Mouse (Mus musculus) heart, adult 2 months (tissue): ENCODE results near the gene Phf1. TPM values are rescaled to one million over a fixed set of nuclear protein-coding genes. Genes with fewer than 3 reads are reported as not detected.
"Not testable (repeated sequence)": the region's sequence is repeated elsewhere in the genome, so short reads cannot be mapped to it uniquely, and the experiment has no call there.

Experiments used
- DNase-seq, 2 experiments: peaks; one replicate each; pipeline ENCODE4 v3.0.0; 2021
- H3K27ac ChIP-seq: fragments of 200-600 bp; 2 replicates; pipeline ENCODE4 v1.8.1; 2022
- H3K27me3 ChIP-seq: fragments of 200-500 bp; 2 replicates; pipeline ENCODE4 v1.6.1; 2012; ENCODE audit warnings: mild to moderate bottlenecking, low read length, inconsistent platforms, mixed read lengths; ENCODE audit not compliant: control insufficient read depth, insufficient read depth
- H3K36me3 ChIP-seq: fragments of 200-500 bp; 2 replicates; pipeline ENCODE4 v1.6.1; 2012; ENCODE audit warnings: low read length, inconsistent platforms; ENCODE audit not compliant: control insufficient read depth, insufficient read depth
- H3K4me1 ChIP-seq: fragments of 200-500 bp; 2 replicates; pipeline ENCODE4 v1.6.1; 2011; ENCODE audit warnings: low read length; ENCODE audit not compliant: control insufficient read depth, insufficient read depth
- H3K4me3 ChIP-seq: fragments of 200-600 bp; 2 replicates; pipeline ENCODE4 v1.8.1; 2022
- H3K79me2 ChIP-seq: fragments of 200-500 bp; replicated peaks from 2 replicates; pipeline ENCODE4 v1.6.1; 2012; ENCODE audit warnings: mild to moderate bottlenecking, inconsistent platforms, low read length, moderate library complexity, mixed read lengths; ENCODE audit not compliant: control insufficient read depth, insufficient read depth
- H3K9ac ChIP-seq: fragments of 200-500 bp; 2 replicates; pipeline ENCODE4 v1.6.1; 2012; ENCODE audit warnings: low read depth, mild to moderate bottlenecking, control low read depth, inconsistent platforms, low read length, mixed read lengths
- CTCF ChIP-seq: fragments of 200-600 bp; IDR thresholded peaks from 2 replicates; pipeline ENCODE4 v1.8.1; 2022; ENCODE audit warnings: antibody characterized with exemption, mild to moderate bottlenecking, moderate library complexity
- EP300 ChIP-seq: fragments of 200-500 bp; IDR thresholded peaks from 2 replicates; pipeline ENCODE4 v1.6.1; 2011; ENCODE audit warnings: low read depth, low read length, control low read depth; ENCODE audit not compliant: insufficient read depth
- POLR2A ChIP-seq: fragments of 200-500 bp; IDR thresholded peaks from 2 replicates; pipeline ENCODE4 v1.6.1; 2011; ENCODE audit warnings: mild to moderate bottlenecking, low read depth, low read length, control low read depth; ENCODE audit not compliant: insufficient read depth
- WGBS: fragments of 180-500 bp; shearing (Covaris S2); methylation state at CpG from one replicate; pipeline ENCODE4 v1.1.7; 2018; 5-methylcytosine and 5-hydroxymethylcytosine counted together
- intact Hi-C: fragments of 180-260 bp; cut with DNase I; formaldehyde crosslinking; loops from one replicate; pipeline ENCODE4 v1.15.1; 2025
- polyA plus RNA-seq: library from polyadenylated mRNA; depleted of rRNA; stranded (reverse); fragments of >200 nt; gene quantifications from 2 replicates; pipeline ENCODE4 v1.2.3, GENCODE M21; 2012
- total RNA-seq, 2 experiments: library from RNA; stranded (reverse); gene quantifications; 2 replicates each; pipeline ENCODE4 v1.2.3; 2021

The Phf1 gene
- total and polyA plus RNA-seq, 3 experiments: 17.8 to 36.8 (median 18.1) TPM

DNA sequence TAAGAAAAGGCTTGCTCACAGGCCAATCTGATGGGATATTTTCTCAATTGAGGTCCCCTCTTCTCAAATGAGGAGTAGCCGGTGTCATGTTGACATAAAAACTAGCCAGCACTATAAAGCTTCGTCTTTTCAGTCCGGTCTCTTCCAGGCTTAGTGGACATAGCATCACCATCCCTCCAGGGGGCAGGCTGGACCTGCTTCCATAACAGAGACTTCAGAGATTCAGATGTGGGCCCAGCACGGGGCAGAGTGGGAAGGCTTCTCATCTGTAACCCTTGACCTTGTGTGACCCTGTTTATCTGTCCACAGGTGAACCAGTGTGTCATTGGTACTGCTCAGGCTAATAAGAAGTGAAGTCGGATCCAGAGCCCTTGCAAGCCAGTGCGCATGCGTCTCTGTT is 1.1 kb upstream of the Phf1 start:
- not testable (repeated sequence) for H3K27ac ChIP-seq, H3K27me3 ChIP-seq, H3K4me1 ChIP-seq, H3K4me3 ChIP-seq, H3K9ac ChIP-seq, H3K36me3 ChIP-seq, H3K79me2 ChIP-seq
- DNase-seq: peak; percentile 51 to 54
- 64% methylated on average over 7 of the region's 7 CpGs for WGBS
- intact Hi-C loops: loop anchor here (5.0 kb wide), 2 partner anchors 96 to 214 kb away; partner anchors contain the start of genes Bak1 and Crebrf
- TF ChIP-seq CTCF: peak; percentile 61
- TF ChIP-seq EP300: 0 out of 2 replicates have a peak, but pooled peaks have one; percentile 17

DNA sequence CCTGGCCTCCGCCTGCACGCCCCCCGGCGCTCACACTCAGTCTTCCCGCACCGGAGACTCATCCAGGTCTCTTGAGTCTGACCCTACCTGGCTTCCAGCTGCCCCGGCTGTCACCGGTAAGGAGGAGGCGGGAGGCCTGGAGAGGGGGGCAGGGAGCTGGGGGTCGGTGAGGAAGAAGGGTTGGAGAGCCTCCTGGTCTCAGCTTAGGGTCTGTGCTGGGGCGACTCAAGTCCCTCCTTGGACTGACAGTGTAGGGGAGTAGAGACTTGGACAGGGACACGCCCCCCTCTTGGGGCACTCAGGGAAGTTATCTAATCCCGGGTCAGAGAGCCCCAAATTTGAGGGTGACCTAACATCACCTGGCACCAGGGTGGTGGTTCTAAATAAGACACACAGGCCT is 567 bp downstream of the Phf1 start:
- Histone ChIP-seq H3K36me3 (no peaks in the 10 kb centered on the region; the same call in 1 of the 2 replicates), H3K27me3 (no peaks in the 10 kb centered on the region), H3K27ac (peak overlapping the region; percentile 95), H3K9ac (peak overlapping the region; percentile 86), H3K4me3 (peak overlapping the region; percentile 99), H3K4me1 (no peaks in the 10 kb centered on the region; the same call in 1 of the 2 replicates), H3K79me2 (no peaks in the 10 kb centered on the region)
- 3% methylated on average over 13 of the region's 13 CpGs for WGBS
- no peak for DNase-seq
- TF ChIP-seq POLR2A: no peak
- TF ChIP-seq EP300: no peak
- intact Hi-C loops: loop anchor here (5.0 kb wide), 2 partner anchors 94 to 216 kb away; partner anchors contain the start of genes Bak1 and Crebrf

DNA sequence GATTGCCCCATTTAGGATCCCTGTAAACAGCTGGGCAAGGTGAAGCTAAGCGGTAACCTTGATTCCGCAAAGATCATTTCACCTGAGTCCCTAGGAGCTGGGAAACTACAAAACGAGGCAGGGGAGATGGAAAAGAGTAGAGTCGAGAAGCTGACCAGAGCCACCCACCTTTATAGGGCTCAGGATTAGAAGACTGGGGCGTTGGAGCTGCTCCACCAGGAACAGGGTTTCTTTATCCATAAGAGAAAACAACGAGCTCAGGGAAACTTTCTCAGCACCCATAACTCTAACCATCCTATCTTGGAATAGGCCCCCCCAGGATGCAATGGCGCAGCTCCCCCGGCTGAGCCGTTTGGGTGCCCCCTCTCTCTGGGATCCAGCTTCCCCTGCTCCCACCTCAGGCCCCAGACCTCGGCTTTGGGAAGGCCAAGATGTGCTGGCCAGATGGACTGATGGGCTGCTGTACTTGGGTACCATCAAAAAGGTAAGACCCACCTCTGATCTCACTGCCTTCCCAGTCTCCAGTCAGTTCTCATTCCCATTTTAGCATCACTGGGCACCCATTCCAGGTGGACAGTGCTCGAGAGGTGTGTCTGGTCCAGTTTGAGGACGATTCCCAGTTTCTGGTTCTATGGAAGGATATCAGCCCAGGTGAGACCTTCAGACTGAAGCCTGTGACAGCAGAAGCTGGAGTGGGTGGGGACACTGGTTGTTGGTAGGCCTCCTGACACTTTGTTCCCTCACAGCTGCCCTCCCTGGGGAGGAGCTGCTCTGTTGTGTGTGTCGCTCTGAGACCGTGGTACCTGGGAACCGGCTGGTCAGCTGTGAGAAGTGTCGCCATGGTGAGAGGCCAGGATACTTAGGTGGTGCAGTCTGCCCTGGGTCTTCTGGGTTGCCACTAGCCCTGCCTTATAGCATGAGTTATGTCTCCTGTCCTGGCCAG is 1.3 kb downstream of the Phf1 start:
- peak overlapping the region; percentile 86 for H3K9ac ChIP-seq
- peak overlapping the region; percentile 99 for H3K4me3 ChIP-seq
- 76% methylated on average over 16 of the region's 16 CpGs for WGBS
- TF ChIP-seq CTCF (no peak), POLR2A (no peak), EP300 (no peak)
- no peak for DNase-seq
- H3K79me2 ChIP-seq: no peaks in the 10 kb centered on the region
- H3K27me3 ChIP-seq: no peaks in the 10 kb centered on the region
- H3K4me1 ChIP-seq: peaks cover 2% of the 10 kb centered on the region
- intact Hi-C loops: loop anchor here (5.0 kb wide), 2 partner anchors 93 to 217 kb away; partner anchors contain the start of genes Bak1 and Crebrf
- H3K27ac ChIP-seq: peak overlapping the region; percentile 95
- H3K36me3 ChIP-seq: no peaks in the 10 kb centered on the region; the same call in 1 of the 2 replicates

DNA sequence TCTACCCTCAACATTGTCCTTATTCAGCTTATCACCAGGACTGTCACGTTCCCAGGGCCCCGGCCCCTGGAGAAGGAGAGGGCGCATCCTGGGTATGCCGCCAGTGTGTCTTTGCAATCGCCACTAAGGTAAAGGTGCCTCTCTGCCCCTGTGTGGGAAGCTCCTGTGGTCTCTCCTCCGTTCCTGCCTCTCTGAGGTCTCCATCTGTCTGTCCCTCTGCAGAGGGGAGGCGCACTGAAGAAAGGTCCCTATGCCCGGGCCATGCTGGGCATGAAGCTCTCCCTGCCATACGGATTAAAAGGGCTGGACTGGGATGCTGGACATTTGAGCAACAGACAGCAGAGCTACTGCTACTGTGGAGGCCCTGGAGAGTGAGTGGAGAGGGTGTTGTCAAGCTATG is 2.2 kb downstream of the Phf1 start:
- H3K27me3 ChIP-seq: no peaks in the 10 kb centered on the region
- H3K27ac ChIP-seq: no peak overlapping the region
- DNase-seq: no peak
- 91% methylated on average over 9 of the region's 9 CpGs for WGBS
- no peak overlapping the region for H3K4me3 ChIP-seq
- peaks cover 4% of the 10 kb centered on the region for H3K4me1 ChIP-seq
- intact Hi-C loops: no loop called here
- no peak for TF ChIP-seq POLR2A
- TF ChIP-seq EP300: no peak
- no peak for TF ChIP-seq CTCF
- no peaks in the 10 kb centered on the region; the same call in 1 of the 2 replicates for H3K36me3 ChIP-seq
- no peak overlapping the region for H3K9ac ChIP-seq
- no peaks in the 10 kb centered on the region for H3K79me2 ChIP-seq

DNA sequence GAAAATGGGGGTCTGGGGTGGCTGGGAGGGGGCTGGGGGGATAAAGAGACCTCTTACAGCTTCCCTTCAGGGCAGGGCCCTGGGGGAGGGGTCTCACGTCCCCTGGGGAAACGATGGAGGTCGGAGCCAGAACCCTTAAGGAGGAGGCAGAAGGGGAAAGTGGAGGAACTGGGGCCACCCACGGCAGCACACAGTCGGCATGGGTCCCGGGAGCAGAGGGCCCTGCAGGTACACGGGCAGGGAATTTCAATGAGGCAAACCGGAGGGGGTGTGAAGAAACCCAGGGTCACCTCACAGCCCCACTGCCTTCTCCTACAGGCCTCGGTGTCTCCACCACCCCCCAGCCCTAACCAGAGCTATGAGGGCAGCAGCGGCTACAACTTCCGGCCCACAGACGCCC is 3.6 kb downstream of the Phf1 start:
- WGBS: 85% methylated on average over 12 of the region's 12 CpGs
- intact Hi-C loops: no loop called here
- no peak overlapping the region for H3K9ac ChIP-seq

More for the DNA sequence above, 3.6 kb downstream of the Phf1 start:
- no peaks in the 10 kb centered on the region for H3K27me3 ChIP-seq
- TF ChIP-seq POLR2A (no peak), EP300 (no peak), CTCF (no peak)
- no peaks in the 10 kb centered on the region for H3K79me2 ChIP-seq
- H3K4me1 ChIP-seq: peaks cover 5% of the 10 kb centered on the region
- no peak overlapping the region for H3K27ac ChIP-seq
- no peaks in the 10 kb centered on the region; the same call in 1 of the 2 replicates for H3K36me3 ChIP-seq
- no peak for DNase-seq
- H3K4me3 ChIP-seq: no peak overlapping the region
